Mouse (Mus musculus) left cerebral cortex, postnatal 25 days (tissue): ENCODE results near the gene Zfp385a. TPM values are rescaled to one million over a fixed set of nuclear protein-coding genes. Genes with fewer than 3 reads are reported as not detected.

ENCODE experiments used
- DNase-seq, 2 experiments: peaks; one replicate each; pipeline ENCODE4 v3.0.0; 2022; ENCODE audit warnings: low spot score in 2 of 2, mixed read lengths in 1 of 2
- intact Hi-C: fragments of 180-260 bp; cut with DNase I; formaldehyde crosslinking; loops from one replicate; pipeline ENCODE4 v1.15.1; 2025
- total RNA-seq, 2 experiments: library from RNA; stranded (reverse); gene quantifications; 2 replicates each; pipeline ENCODE4 v1.2.3; 2021

The Zfp385a gene
- total RNA-seq, 2 experiments from 2014 or later = 62.4 to 64.8 TPM

GRCm38 (mm10) chr15:103315979-103316776 lies 23.7 kb downstream of the Zfp385a start:
- DNase-seq = no peak
- intact Hi-C loops = no loop called here

GRCm38 (mm10) chr15:103315011-103315502 lies 24.8 kb downstream of the Zfp385a start:
- intact Hi-C loops = no loop called here
- peak in 1 of 2 experiments; percentile 66 for DNase-seq

- DNase-seq = no peak
- intact Hi-C loops = no loop called here
Measured at GRCm38 (mm10) chr15:103314181-103314580, 25.7 kb downstream of the Zfp385a start.

- intact Hi-C loops = no loop called here
- peak; percentile 67 to 74 for DNase-seq
Measured at GRCm38 (mm10) chr15:103313495-103314095, 26.3 kb downstream of the Zfp385a start.

GRCm38 (mm10) chr15:103310365-103310910 lies 29.5 kb downstream of the Zfp385a start, which contains the start of gene Gpr84:
Gpr84 (minus strand) TSS chr15:103310612.
- intact Hi-C loops = no loop called here

GRCm38 (mm10) chr15:103308876-103309580 lies 30.9 kb downstream of the Zfp385a start:
- intact Hi-C loops = no loop called here
- DNase-seq = no peak

More at GRCm38 (mm10) chr15:103310365-103310910, 29.5 kb downstream of the Zfp385a start, which contains the start of gene Gpr84:
- DNase-seq = no peak

- DNase-seq = no peak
- intact Hi-C loops = no loop called here
Measured at GRCm38 (mm10) chr15:103308056-103308875, 31.6 kb downstream of the Zfp385a start.

- intact Hi-C loops = loop anchor here (1.0 to 2.0 kb wide), 3 partner anchors 22 to 124 kb away; no protein-coding TSS in a partner anchor
- DNase-seq = peak; percentile 91 to 95
Measured at GRCm38 (mm10) chr15:103307125-103307524, 32.8 kb downstream of the Zfp385a start.

GRCm38 (mm10) chr15:103305792-103306645 lies 33.9 kb downstream of the Zfp385a start:
- DNase-seq = no peak
- intact Hi-C loops = loop anchor here (2.0 kb wide), 3 partner anchors 21 to 65 kb away; partner anchors contain the start of gene Hnrnpa1

GRCm38 (mm10) chr15:103305070-103305678 lies 34.7 kb downstream of the Zfp385a start:
- peak; percentile 97 to 99 for DNase-seq
- intact Hi-C loops = loop anchor here (2.0 kb wide), 1 partner anchor 64 kb away; the partner anchor contains the start of gene Hnrnpa1

GRCm38 (mm10) chr15:103304616-103304969 lies 35.3 kb downstream of the Zfp385a start:
- DNase-seq = no peak
- intact Hi-C loops = loop anchor here (2.0 kb wide), 1 partner anchor 64 kb away; the partner anchor contains the start of gene Hnrnpa1

GRCm38 (mm10) chr15:103303916-103304615 lies 35.8 kb downstream of the Zfp385a start:
- DNase-seq = no peak
- intact Hi-C loops = loop anchor here (2.0 kb wide), 1 partner anchor 63 kb away; the partner anchor contains the start of gene Hnrnpa1

- intact Hi-C loops = no loop called here
- no peak for DNase-seq
Measured at GRCm38 (mm10) chr15:103302341-103303021, 37.4 kb downstream of the Zfp385a start.

- intact Hi-C loops = no loop called here
- no peak for DNase-seq
Measured at GRCm38 (mm10) chr15:103301547-103302340, 38.1 kb downstream of the Zfp385a start.

GRCm38 (mm10) chr15:103301046-103301445 lies 38.8 kb downstream of the Zfp385a start:
- no peak for DNase-seq
- intact Hi-C loops = no loop called here
